Mouse (Mus musculus): ENCODE results near the gene Gm3173. TPM values are rescaled to one million over a fixed set of nuclear protein-coding genes. Genes with fewer than 3 reads are reported as not detected.
"Not testable (repeated sequence)": the region's sequence is repeated elsewhere in the genome, so short reads cannot be mapped to it uniquely, and the experiment has no call there.

Gene Gm3173
- polyA plus RNA-seq (2012; rRNA removed), result 0.32 TPM in 1 of 2 replicates, not detected in the other

DNA sequence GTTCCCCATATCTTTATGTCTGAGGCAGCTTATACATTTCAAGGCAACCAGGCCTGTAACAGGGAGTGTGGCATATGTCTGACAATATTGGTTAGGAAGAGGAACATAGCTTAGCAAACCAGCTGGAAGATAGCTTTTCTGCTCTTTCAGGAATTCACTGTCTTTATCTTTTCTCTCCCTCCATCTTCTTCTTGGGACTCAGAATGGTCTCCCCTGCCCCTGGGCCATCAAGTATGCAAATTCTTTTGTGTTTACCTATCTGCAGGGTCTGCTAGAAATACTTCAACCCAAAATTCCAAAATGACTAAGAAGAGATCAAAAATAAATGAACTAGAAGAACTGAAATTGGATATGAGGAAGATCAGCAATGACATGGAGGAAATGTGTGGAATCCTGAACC lies at the start of gene Gm3173:
Gene Gm3173 (plus strand): TSS at position 301 of the 400 bp plus-strand sequence.
- not testable (repeated sequence) for DNase-seq; H3K4me3 ChIP-seq (replicated peaks; ENCODE audit: extremely low read depth, low read depth, low read length); H3K4me1 ChIP-seq (ENCODE audit: control insufficient read depth, insufficient read depth, low read length)

DNA sequence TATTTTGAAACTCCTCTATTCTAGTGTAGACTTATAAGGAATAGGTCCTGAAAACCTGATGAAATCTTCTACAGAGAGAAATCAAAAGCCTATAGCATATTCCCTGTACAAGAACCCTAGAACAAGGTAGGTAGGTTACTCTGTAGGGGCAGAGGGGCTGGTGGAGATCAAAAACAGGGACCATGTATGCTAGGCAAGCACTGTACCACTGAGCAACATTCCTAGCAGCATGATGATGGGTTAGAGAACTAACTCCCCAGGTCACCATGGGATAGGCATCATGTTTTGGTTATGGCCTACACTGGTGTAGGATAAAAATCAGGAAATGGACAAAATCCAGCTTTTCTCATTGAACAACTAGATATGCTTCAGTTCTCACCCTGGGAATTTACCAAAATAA lies 45.2 kb upstream of the Gm3173 start:
- not testable (repeated sequence) for DNase-seq; H3K4me3 ChIP-seq (replicated peaks; ENCODE audit: extremely low read depth, low read depth, low read length); H3K4me1 ChIP-seq (ENCODE audit: control insufficient read depth, insufficient read depth, low read length)

DNA sequence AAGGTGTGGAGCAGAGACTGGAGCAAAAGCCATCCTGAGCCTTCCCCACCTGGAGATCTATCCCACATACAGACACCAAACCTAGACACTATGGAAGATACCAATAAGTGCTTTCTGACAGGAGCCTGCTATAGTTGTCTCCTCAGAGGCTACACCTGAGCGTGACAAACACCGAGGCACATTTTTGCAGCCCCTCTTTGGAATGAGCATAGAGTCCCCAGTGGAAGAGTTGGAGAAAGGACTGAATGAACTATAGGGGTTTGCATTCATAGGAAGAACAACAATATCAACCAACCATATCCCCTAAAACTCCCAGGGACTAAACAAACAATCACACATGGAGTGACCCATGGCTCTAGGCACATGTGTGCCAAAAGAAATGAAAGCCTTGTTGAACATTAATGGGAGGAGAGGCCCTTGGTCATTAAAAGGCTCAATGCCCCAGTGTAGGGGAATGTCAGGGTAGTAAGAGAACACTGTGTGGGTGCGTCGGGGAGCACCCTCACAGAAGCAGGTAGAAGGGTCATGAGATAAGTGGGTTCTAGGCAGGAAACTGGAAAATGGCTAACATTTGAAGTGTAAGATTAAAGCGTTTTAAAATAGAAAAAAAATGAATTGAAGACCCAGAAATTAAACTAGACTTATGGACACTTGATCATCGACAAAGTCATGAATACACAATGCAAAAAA lies 37.8 kb upstream of the Gm3173 start:
- DNase-seq; H3K4me3 ChIP-seq (replicated peaks; ENCODE audit: extremely low read depth, low read depth, low read length); H3K4me1 ChIP-seq (ENCODE audit: control insufficient read depth, insufficient read depth, low read length): not testable (repeated sequence)
- 91% methylated on average over 4 of the region's 6 CpGs for WGBS

DNA sequence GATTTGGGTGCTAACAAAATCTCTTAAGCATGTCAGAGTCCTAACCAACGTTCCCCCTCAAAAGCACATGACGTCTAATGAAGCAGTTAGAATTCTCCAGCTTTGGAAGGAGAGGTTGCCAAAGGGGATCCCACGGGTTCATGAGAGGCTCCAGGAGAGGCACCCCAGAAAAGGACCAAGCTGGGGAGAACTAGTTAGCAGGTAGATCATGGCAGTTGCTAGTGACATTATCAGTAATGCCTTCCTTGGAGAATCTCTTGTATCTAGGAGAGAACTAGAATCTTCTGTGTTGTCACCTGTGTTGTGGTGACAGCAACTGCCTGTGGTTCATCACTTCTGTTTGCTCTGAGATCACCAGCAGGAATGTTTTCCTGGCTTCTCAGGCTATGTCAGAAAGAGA lies 33.6 kb upstream of the Gm3173 start, which contains the start of gene Gm3159:
Gene Gm3159 (plus strand): TSS at position 301 of the 400 bp plus-strand sequence.
- not testable (repeated sequence) for DNase-seq; H3K4me3 ChIP-seq (replicated peaks; ENCODE audit: extremely low read depth, low read depth, low read length); H3K4me1 ChIP-seq (ENCODE audit: control insufficient read depth, insufficient read depth, low read length)
- WGBS, result 63% methylated on average over 2 of the region's 3 CpGs

DNA sequence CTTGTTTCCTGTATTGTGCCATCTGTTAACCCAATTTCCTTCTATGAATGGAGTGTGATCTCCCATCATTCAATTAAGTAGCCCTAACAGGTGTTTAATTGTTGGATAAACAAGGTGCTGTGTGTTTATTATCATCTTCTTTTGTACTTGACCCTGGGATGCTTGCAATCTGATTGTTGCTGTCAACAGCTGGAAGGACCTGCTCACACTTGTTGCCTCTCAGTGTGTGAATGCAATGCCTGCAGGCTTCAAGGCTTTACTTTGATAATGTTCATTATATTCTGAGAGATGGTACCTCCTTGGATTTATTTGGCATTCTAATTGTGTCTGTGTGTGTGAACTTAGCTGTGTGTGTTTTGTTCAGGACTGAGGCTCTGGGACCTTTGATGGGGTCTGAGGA lies 32.2 kb upstream of the Gm3173 start:
- not testable (repeated sequence) for DNase-seq; H3K4me1 ChIP-seq (ENCODE audit: control insufficient read depth, insufficient read depth, low read length); H3K4me3 ChIP-seq (replicated peaks; ENCODE audit: extremely low read depth, low read depth, low read length)

DNA sequence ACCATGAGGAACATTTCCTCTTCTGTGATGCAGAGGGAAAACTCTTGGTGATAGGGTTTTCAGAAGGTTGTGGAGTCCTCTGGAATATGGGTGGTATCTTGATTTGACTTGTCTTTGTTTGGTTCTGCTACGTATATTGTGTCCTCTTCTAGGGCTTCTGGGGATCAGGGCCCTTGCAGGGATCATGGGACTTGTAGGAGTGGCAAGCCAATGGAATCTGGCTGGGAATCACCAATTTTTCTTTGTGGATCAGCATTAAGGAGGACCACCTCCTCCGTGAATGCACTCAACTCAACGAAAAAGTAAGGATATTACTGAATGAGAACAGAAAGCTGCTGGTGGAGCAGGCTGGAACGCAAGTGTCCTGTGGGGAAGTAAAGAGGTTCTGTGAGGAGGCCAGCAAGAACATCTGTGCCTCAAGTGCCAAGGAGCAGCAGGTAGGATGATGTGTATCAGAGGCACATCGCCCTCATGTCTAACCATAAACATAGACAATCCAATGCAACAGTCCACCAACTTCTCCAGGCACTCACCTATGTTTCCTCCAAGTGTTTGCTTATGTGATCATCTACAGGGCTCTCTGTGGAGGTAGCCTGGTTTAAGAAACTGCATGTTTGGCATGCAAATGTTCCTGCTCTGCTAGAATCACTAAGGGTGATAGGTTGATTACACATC lies 30.5 kb upstream of the Gm3173 start:
- H3K4me3 ChIP-seq (replicated peaks; ENCODE audit: extremely low read depth, low read depth, low read length); H3K4me1 ChIP-seq (ENCODE audit: control insufficient read depth, insufficient read depth, low read length); DNase-seq: not testable (repeated sequence)
- WGBS, result 84% methylated on average over 5 of the region's 5 CpGs

DNA sequence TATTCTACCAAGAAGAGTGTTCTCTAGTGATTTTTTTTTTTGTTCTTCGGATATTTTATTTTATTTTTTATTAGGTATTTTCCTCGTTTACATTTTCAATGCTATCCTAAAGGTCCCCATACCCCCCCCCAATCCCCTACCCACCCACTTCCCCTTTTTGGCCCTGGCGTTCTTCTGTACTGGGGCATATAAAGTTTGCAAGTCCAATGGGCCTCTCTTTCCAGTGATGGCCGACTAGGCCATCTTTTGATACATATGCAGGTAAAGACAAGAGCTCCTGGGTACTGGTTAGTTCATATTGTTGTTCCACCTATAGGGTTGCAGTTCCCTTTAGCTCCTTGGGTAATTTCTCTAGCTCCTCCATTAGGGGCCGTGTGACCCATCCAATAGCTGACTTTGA lies 29.5 kb upstream of the Gm3173 start:
- H3K4me3 ChIP-seq (replicated peaks; ENCODE audit: extremely low read depth, low read depth, low read length); DNase-seq; H3K4me1 ChIP-seq (ENCODE audit: control insufficient read depth, insufficient read depth, low read length): not testable (repeated sequence)
- WGBS, result 69% methylated on average over 5 of the region's 5 CpGs

DNA sequence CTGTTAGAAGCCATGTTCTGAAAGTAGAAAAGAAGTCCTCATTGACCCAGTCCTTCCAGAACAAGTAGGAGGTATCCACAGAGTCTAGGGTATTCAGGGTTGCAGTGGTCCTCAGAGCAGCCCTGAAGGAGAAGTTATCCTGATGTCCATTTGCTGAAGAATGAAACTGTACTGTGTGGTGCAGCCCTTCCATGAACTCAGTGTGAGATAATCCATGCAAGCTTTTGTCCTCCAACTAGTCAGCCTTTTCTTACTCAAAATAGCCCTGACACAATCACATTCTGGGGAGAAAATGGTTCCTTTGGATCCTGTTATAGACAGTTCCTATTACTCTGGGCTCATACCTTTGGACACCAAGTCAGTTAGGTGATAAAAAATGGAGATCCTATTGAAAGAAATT lies 27.0 kb upstream of the Gm3173 start:
- H3K4me1 ChIP-seq (ENCODE audit: control insufficient read depth, insufficient read depth, low read length); DNase-seq; H3K4me3 ChIP-seq (replicated peaks; ENCODE audit: extremely low read depth, low read depth, low read length): not testable (repeated sequence)

DNA sequence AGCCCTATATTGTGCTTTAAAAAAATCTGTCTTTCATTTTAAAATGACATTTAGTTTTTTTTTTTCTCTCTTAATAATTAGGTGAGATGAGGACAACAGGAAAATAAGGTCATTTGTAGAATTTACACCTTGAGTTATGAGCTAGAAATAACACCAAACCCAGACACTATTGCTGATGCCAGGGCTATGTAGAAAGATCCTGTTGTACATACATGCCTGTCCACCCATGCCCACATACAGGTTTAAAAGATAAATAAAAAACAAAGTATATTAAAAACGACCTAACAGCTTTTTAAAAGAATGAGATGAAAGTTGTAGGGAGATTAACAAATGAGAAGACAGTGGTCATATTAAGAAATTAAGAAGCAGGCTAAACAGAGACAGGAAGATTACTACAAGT lies 20.9 kb upstream of the Gm3173 start:
- not testable (repeated sequence) for H3K4me1 ChIP-seq (ENCODE audit: control insufficient read depth, insufficient read depth, low read length); H3K4me3 ChIP-seq (replicated peaks; ENCODE audit: extremely low read depth, low read depth, low read length); DNase-seq
- 43% methylated on average over 1 of the region's 1 CpGs for WGBS

DNA sequence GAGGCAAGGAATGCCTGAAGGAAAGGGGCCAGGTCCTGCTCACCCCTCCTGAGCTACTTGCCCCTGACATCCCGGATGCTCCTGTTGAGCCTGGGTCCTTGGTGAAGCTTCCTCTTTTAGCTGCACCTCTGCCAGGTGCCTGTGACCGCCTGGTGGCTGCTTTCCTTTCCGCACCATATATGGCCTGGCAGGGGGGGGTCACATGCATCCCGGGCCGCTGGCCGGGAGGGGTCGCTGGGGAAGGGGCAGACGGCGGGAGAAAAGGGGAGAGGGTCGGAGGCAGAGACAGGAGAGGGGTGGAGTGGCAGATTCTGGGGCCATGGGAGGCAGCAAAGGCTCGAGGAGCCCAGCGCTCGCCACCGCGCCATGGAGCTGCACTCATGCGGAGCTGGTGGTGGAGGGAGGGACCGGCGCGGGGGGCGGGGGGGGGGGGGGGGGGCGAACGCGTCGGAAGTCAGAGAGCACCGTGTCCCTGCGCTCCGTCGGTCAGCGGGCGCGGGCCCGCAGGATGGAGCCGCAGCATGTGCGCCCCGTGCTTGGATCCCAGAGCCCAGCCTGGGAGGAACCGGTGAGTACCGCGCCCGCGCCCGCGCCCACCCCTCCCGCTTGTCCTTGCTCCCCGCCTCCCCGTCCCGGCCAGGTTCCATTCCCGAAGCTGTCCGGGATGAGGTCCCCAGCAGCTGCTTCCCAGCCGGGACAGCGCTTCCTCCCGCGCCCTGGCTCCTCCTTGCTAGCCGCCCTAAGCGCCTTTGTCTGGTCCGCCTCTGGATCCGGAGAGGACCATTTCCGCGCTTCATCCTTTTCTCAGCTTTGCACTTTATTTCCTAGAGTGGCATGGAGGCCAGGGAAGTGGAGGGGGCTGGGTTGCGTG lies 15.6 kb upstream of the Gm3173 start, which contains the start of gene Gm3164:
Gene Gm3164 (plus strand): TSS at position 484 of the 871 bp plus-strand sequence.
- not testable (repeated sequence) for DNase-seq; H3K4me1 ChIP-seq (ENCODE audit: control insufficient read depth, insufficient read depth, low read length); H3K4me3 ChIP-seq (replicated peaks; ENCODE audit: extremely low read depth, low read depth, low read length)
- 2% methylated on average over 40 of the region's 59 CpGs for WGBS

DNA sequence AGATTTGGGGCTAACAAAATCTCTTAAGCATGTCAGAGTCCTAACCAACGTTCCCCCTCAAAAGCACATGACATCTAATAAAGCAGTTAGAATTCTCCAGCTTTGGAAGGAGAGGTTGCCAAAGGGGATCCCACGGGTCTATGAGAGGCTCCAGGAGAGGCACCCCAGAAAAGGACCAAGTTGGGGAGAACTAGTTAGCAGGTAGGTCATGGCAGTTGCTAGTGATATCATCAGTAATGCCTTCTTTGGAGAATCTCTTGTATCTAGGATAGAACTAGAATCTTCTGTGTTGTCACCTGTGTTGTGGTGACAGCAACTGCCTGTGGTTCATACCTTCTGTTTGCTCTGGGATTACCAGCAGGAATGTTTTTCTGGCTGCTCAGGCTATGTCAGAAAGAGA lies 50.7 kb downstream of the Gm3173 start, which contains the start of gene Gm3182:
Gene Gm3182 (plus strand): TSS at position 301 of the 400 bp plus-strand sequence.
- not testable (repeated sequence) for DNase-seq; H3K4me1 ChIP-seq (ENCODE audit: control insufficient read depth, insufficient read depth, low read length); H3K4me3 ChIP-seq (replicated peaks; ENCODE audit: extremely low read depth, low read depth, low read length)
- WGBS, result 67% methylated on average over 1 of the region's 2 CpGs

DNA sequence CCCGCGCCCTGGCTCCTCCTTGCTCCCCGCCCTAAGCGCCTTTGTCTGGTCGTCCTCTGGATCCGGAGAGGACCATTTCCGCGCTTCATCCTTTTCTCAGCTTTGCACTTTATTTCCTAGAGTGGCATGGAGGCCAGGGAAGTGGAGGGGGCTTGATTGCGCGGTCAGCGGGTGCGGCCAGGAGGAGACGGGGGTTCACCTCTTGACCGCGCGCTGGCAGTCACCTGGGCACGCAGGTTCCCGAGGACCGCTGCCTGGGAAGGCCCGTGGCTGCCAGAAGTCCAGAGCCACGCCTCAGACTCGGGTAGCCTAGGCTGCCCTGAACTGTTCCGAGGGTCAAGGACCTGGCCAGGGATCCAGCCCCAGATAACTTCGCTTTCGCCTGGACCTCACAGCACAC lies 68.6 kb downstream of the Gm3173 start:
- DNase-seq; H3K4me3 ChIP-seq (replicated peaks; ENCODE audit: extremely low read depth, low read depth, low read length); H3K4me1 ChIP-seq (ENCODE audit: control insufficient read depth, insufficient read depth, low read length): not testable (repeated sequence)
- WGBS, result under 1% methylated on average over 21 of the region's 25 CpGs

DNA sequence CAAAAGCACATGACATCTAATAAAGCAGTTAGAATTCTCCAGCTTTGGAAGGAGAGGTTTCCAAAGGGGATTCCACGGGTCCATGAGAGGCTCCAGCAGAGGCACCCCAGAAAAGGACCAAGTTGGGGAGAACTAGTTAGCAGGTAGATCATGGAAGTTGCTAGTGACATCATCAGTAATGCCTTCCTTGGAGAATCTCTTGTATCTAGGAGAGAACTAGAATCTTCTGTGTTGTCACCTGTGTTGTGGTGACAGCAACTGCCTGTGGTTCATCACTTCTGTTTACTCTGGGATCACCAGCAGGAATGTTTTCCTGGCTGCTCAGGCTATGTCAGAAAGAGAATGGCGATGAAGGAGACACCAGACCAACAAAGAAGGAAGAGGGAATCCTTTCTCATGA lies 124.3 kb downstream of the Gm3173 start, which contains the start of gene Gm3047:
Gene Gm3047 (plus strand): TSS at position 301 of the 400 bp plus-strand sequence.
- not testable (repeated sequence) for H3K4me1 ChIP-seq (ENCODE audit: control insufficient read depth, insufficient read depth, low read length)
- WGBS, result no CpG with 5 or more reads among the region's 2 CpGs

More for the DNA sequence above, 124.3 kb downstream of the Gm3173 start, which contains the start of gene Gm3047:
- not testable (repeated sequence) for DNase-seq; H3K4me3 ChIP-seq (replicated peaks; ENCODE audit: extremely low read depth, low read depth, low read length)
